Mouse (Mus musculus): Measurements from ENCODE around the gene Ywhag.

The Ywhag gene

DNA sequence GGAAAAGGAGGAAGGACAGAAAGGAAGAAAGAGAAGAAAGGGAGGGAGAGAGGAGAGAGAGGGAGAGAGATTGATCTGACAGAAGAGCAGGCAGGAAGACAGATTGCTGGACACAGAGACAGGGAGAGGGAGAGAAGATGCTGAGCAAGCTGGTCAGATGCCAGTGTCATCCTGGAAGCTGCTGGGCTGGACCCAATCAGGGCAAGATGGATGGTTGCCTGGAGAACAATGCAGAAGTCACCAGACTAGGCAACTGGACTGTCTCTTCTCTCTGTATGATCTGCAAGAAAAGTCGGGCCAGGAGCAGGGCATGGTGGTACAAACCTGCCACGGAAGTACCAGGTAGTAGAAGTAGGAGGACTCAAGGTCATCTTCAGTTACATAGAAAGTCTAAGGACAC lies 18.4 kb upstream of the Ywhag start:
- intact Hi-C loops (cut with DNase I): no loop called here

GRCm38 (mm10) chr5:135951660-135952059 lies 17.2 kb upstream of the Ywhag start:
- intact Hi-C loops (cut with DNase I): no loop called here

- intact Hi-C loops (cut with DNase I): no loop called here
Measured at GRCm38 (mm10) chr5:135950710-135951412, 16.4 kb upstream of the Ywhag start.

DNA sequence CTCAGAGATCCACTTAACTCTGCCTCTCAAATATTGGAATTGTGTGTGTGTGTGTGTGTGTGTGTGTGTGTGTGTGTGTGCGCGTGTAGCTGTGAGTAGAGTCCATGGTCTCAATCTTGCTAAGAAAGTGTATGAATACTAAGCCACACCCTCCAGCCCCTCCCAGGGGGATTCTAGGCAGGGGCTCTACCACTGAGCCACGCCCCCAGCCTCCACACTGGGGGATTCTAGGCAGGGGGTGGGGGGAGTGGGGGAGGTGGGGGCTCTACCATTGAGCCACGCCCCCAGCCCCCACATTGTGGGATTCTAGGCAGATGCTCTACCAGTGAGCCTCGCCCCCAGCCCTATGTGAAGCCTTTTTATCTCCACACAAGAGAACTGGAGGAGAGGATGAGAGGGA lies 12.2 kb upstream of the Ywhag start:
- intact Hi-C loops (cut with DNase I): no loop called here

GRCm38 (mm10) chr5:135945916-135946408 lies 11.5 kb upstream of the Ywhag start:
- intact Hi-C loops (cut with DNase I): no loop called here

DNA sequence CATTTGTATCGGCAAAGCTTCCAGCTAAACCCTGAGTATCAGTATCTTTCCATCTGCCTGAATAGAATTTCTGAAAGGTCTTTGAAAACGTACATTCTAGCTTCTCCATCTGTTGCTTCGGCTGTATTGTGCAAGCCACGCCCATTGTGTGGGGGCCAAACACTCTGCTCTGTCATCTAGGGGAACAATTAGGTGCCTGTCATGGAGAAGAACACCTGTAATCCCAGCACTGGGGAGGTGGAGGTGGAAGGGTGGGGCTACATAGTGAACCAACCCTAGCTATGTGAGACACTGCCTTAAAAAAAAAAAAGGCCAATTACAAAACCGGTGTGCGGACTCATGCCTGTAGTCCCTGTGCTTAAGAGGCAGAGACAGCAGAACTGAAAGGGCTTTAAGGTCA lies 8.3 kb upstream of the Ywhag start:
- intact Hi-C loops (cut with DNase I): no loop called here

GRCm38 (mm10) chr5:135940587-135940986 lies 6.2 kb upstream of the Ywhag start:
- intact Hi-C loops (cut with DNase I): no loop called here

DNA sequence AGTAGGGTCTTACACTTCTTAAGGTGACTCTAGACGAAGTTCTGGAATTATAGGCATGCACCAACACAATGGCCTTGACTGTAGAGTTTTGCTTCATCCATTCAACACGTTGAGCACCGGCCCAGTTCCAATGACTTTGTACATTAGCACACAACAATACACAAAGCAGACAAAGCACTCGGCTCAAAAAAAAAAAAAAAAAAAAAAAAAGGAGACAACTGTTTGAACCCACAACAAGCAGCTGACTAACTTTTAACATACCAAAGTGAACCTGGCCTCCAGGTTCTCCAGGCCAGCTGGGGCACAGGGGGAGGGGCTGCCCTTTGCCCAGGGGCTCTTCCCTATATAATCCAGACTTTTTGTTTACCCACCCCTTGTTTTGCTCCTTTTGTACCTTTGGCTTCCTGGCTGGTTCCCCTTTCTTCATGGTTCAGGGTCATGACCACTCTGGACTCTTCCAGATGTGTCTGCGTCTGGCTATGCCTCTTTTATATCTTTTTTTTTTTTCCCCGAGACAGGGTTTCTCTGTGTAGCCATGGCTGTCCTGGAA lies 1.3 kb upstream of the Ywhag start:
- intact Hi-C loops (cut with DNase I): loop anchor here (2.0 kb wide), 1 partner anchor 31 kb away; no protein-coding TSS in a partner anchor

- intact Hi-C loops (cut with DNase I): loop anchor here (2.0 kb wide), 1 partner anchor 30 kb away; no protein-coding TSS in a partner anchor
Measured at GRCm38 (mm10) chr5:135935176-135935523, 734 bp upstream of the Ywhag start.

DNA sequence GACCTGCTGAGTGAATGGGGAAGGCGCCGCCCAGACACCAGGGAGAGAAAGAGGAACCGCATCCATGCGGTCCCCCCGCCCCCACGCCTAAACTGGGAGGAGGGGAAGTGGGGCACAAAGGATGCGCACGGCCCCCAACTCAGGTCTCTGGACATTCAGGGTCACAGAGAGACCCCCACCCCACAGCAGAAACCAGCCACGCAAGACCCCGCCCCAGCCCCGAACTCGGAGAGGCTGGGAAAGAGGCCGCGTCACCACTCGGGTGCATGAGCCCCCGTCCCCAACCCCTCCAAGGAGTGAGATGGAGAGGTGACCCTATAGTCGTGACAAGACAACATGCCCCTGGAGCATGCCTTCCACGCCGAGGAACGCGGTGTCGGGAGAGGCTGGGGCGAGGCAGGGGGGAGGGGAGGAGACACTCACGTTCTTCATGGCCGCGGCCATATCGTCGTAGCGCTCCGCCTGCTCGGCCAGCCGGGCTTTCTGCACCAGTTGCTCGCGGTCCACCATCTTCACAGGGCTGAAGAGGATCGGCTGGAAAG lies 445 bp downstream of the Ywhag start:
- intact Hi-C loops (cut with DNase I): loop anchor here (2.0 kb wide), 1 partner anchor 29 kb away; no protein-coding TSS in a partner anchor

DNA sequence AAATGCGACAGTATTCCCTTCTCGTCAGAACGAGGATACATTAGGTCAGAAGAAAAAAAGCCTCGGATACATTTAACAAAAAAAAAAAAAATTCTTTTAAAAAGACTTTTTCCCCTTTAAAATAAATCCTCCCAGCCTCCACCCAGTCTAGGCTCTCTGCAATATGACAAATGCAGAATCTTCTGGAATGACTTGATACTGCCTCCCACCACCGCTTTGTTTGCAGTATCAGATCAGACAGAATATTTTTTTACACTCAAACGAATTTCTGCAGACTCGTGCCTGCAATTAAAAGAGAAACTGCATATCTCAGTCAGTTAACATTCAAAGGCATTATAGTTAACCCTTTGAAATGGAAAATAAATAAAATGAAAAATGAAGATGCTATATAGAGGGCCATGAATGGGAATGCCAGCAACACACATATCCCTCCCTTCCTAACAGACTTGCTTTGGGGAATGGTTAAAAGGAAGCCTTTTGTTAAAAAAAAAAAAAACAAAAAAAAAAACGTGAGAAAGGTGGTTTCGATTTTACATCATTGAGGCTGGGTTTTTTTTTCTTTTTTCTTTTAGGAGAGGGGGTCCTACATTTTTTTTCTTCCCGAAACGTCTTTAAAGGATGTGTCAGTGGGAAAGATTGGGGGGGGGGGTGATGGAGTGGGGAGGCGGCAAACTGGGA lies 1.1 kb downstream of the Ywhag start:
- intact Hi-C loops (cut with DNase I): no loop called here

DNA sequence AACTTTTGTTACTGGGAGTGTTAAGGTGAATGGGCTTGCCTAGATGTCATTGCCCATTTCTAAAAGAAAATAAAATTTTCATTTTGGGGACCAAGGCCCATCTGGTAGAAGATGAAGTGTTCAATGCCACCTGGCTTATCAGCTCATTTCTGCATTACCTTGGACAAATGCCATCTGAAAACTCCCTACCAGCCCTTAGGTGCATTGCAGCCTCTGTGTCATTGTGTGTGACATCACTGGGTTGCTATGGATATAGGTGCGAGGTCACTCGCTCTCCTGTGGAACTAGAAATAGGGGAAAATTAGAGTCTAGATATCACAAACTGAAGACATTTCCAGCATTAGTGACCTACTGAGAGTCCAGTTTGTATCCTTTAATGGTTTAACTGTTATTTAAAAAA lies 2.1 kb downstream of the Ywhag start:
- intact Hi-C loops (cut with DNase I): no loop called here

GRCm38 (mm10) chr5:135931526-135931925 lies 2.9 kb downstream of the Ywhag start:
- intact Hi-C loops (cut with DNase I): no loop called here

DNA sequence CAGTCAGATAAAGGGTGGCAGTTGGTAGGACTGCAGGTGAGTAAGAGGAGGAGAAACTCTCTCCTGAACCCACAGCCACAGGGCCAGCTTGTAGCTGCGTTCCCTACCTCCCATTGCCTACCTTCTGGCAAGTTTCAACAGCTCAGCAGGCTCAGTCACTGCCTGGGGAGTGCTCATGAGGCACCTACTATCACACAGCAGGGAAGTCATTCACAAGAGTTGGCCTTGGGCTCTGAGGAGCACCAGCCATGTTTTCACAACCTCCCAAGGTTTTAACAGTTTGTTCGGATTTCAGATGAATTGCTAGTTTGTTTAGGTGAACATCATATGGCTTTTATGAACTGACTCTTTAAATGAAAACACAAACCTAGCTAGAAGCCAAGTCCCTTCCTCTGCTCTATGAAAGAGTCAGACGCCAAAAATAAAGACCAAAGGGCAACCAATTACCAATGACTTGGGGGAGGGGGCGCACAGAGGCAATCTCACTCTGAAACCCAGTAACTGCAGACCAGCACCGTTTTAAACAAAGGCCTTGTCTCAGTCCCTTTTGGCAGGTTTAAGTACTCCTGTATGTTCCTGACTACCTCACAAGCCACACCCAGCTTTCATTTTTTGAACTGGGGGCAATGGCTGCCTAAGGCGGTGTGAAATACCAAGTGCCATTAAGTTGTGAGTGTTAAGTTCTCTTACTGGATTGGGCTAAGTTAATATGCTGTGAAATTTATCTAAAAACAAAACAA lies 4.6 kb downstream of the Ywhag start:
- intact Hi-C loops (cut with DNase I): no loop called here

- intact Hi-C loops (cut with DNase I): no loop called here
Measured at GRCm38 (mm10) chr5:135923901-135924300, 10.5 kb downstream of the Ywhag start.

DNA sequence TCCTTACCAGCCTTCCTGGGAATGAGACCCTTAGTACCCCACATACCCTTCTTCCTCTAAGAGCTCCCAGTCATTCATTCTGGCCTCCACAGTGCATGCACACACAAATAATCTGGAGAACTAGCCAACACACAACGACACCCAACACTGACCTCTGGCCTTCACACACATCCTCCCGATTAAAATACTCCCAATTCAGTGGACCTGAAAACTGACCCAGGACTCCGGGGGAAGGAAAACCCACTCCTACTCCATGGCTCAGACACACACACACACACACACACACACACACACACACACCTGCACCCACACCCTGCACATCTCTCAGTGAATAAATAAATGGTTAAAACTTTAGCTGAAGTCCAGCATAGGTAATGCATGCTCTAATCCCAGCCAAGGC lies 14.5 kb downstream of the Ywhag start:
- intact Hi-C loops (cut with DNase I): no loop called here

- intact Hi-C loops (cut with DNase I): no loop called here
Measured at GRCm38 (mm10) chr5:135918593-135918992, 15.8 kb downstream of the Ywhag start.

- intact Hi-C loops (cut with DNase I): no loop called here
Measured at GRCm38 (mm10) chr5:135918059-135918437, 16.4 kb downstream of the Ywhag start.

GRCm38 (mm10) chr5:135917327-135918058 lies 16.9 kb downstream of the Ywhag start:
- intact Hi-C loops (cut with DNase I): no loop called here

- intact Hi-C loops (cut with DNase I): no loop called here
Measured at GRCm38 (mm10) chr5:135916601-135917000, 17.8 kb downstream of the Ywhag start.

DNA sequence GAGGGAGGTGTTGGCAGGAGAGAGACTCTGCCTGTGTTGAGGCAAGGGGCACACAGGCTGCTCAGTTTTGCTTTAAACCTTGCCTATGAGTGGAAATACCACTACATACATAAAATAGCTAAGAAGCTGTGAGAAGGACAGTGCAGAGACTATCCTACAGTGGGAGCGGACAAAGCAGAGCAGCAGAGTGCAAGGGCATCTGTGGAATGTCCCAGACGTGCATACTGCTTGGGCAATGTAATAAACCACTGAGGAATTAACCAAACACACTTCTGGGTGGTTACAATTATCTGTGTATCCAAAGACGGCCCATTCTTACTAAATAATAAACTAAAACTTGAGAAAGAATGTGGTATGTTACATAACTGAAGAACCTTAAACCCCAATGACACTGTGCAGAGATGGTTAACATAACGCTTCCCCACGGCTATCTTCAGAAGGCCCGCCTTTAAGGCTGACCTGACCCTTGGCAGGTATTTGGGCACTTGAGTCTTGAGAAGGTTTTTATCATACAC lies 18.3 kb downstream of the Ywhag start:
- intact Hi-C loops (cut with DNase I): no loop called here
